Mouse (Mus musculus) right cerebral cortex, postnatal 14 days (tissue): ENCODE measurements around the gene Taf15.
"Not testable (repeated sequence)": the region's sequence is repeated elsewhere in the genome, so short reads cannot be mapped to it uniquely, and the experiment has no call there.

ENCODE experiments used
- DNase-seq: peaks from one replicate; pipeline ENCODE4 v3.0.0; 2022

The Taf15 gene

DNA sequence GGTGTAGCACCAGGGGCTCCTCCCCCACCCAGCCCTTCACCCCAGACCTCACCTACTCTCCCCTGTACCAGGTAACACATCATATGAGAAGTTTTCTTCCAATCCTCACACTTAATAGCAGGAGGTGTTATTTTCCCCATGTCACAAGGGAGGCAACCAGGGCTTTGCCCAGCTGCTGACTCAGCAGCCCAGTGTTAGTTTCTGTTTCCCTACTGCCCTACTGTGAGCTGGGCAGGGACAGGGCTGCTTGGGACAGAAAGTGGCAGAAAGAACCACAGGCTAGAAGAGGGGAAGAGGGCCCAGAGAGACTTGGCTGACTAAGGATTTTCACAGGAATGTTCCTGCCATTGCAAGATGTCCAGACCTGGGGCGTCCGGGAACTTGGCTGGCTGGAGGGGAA lies 68.0 kb downstream of the Taf15 start:
- no peak for DNase-seq

DNA sequence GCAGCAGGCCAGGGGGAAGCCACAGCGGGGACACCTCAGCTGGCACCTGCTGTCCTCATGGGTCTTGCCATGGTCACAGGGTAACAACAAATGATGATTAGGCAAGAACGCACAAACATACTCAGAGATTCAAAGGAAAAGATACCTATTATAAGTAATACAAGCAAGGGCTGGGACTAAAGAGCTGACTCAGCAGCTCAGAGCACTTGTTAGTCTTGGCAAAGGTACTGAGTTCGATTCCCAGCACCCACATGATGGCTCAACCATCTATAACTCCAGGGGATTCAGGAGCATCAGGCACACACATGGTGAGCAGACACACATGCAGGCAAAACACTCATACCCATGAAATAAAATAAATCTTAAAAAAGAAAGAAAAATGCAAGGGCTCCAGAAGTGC lies 68.5 kb downstream of the Taf15 start:
- DNase-seq: no peak

DNA sequence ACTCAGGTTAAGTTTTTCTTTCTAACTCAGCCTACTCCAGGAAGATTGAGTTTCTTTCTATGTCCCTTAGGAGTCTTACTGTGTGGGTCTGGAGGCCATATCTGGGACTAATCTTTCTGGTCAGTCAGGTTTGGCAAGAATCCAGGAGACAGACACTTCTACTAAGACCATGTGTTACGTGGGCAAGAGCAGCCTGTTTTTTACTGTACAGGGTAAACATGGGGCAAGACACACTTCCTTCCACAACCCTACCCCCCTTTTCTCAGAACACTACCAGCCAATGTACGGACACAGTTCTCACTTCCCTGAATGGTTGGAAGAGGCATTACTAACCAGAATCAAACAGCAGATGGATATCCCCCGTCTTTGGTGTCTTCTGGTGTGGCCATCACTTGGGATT lies 71.3 kb downstream of the Taf15 start:
- DNase-seq: no peak

DNA sequence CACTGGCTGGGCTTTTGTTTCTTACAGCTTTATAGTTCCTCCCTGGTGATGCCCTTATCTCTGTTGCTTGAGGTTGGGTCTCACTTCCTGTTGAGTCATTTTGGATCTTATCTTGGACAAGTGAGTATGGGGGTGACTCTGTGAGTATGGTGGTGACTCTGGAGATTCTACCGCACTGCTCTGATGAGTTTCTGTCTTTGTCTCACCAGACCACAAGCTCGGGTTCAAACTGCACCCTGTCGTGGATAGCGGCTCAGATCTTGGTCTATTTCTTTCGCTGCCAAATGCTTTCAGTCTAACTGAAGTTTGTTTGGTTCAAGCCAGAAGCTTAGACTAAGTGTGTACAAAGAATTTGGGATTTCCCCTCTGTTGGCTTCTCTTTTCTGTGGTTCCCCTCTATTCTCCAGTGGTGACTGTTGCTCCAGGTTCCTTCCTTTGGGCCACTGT lies 77.3 kb downstream of the Taf15 start:
- no peak for DNase-seq

DNA sequence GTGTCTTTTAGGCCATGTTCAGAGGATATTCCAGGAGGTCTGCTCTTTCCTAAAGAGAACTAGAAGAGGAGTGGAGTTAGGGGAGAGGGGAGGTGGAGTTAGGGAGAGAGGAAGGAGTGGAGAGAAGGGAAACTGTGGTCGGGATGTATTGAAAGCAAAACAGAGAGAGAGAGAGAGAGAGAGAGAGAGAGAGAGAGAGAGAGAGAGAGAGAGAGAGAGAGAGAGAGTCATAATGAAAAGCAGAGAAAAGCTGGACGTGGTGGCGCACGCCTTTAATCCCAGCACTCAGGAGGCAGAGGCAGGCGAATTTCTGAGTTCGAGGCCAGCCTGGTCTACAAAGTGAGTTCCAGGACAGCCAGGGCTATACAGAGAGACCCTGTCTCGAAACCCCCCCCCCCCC lies 78.2 kb downstream of the Taf15 start:
- DNase-seq: not testable (repeated sequence)

DNA sequence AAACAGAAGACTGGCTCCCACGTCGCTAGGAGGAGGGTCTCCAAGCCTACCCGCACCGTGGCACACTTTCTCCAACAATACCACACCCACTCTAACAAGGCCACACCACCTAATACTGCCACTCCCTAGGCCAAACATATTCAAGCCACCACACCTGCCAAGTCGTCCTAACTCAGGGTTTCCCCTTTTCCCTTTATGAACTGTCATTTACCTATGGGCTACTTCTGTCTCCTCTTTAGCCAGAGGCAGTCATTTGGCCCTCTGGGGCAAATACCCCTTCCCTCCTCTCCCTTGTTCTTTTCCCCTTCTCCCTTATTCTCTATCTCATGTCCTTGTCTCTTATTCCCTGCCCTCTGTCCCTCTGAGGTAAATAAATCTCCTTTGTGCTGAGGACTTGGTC lies 78.8 kb downstream of the Taf15 start:
- no peak for DNase-seq
